Mouse (Mus musculus) ES-Bruce4 (cell line): ENCODE data around the gene Gli2. TPM values are rescaled to one million over a fixed set of nuclear protein-coding genes. Genes with fewer than 3 reads are reported as not detected.

Experiments
- H3K27ac ChIP-seq: 2 replicates; pipeline ENCODE4 v1.5.1; 2012; ENCODE audit warnings: low read length, inconsistent platforms; ENCODE audit not compliant: insufficient read depth
- H3K27me3 ChIP-seq: 2 replicates; pipeline ENCODE4 v1.6.1; 2012; ENCODE audit warnings: mild to moderate bottlenecking, low read length, inconsistent platforms; ENCODE audit not compliant: control insufficient read depth, poor library complexity, insufficient read depth, severe bottlenecking
- H3K36me3 ChIP-seq: 2 replicates; pipeline ENCODE4 v1.6.1; 2012; ENCODE audit warnings: inconsistent platforms, mild to moderate bottlenecking, low read length, moderate library complexity; ENCODE audit not compliant: control insufficient read depth, poor library complexity, insufficient read depth, severe bottlenecking
- H3K4me1 ChIP-seq: one replicate; pipeline ENCODE4 v1.8.1; 2011; ENCODE audit warnings: low read length; ENCODE audit not compliant: control insufficient read depth, insufficient read depth
- H3K4me3 ChIP-seq: 2 replicates; pipeline ENCODE4 v1.5.1; 2011; ENCODE audit warnings: low read depth, mild to moderate bottlenecking, low read length
- H3K9ac ChIP-seq: 2 replicates; pipeline ENCODE4 v1.6.1; 2012; ENCODE audit warnings: low read depth, mild to moderate bottlenecking, inconsistent platforms; ENCODE audit not compliant: poor library complexity, severe bottlenecking
- H3K9me3 ChIP-seq: replicated peaks from 2 replicates; pipeline ENCODE4 v1.6.1; 2012; ENCODE audit warnings: mild to moderate bottlenecking, low read length, inconsistent platforms; ENCODE audit not compliant: control insufficient read depth, poor library complexity, insufficient read depth, severe bottlenecking
- CTCF ChIP-seq: IDR thresholded peaks from one replicate; pipeline ENCODE4 v1.8.1; 2011; ENCODE audit warnings: low read depth, low read length
- EP300 ChIP-seq: IDR thresholded peaks from 2 replicates; pipeline ENCODE4 v1.6.1; 2011; ENCODE audit warnings: low read depth, low read length; ENCODE audit not compliant: insufficient read depth
- POLR2A ChIP-seq: IDR thresholded peaks from one replicate; pipeline ENCODE4 v1.8.1; 2011; ENCODE audit warnings: low read length; ENCODE audit not compliant: insufficient read depth
- polyA plus RNA-seq: library from polyadenylated mRNA; stranded (reverse); fragments of >200 nt; gene quantifications from 2 replicates; pipeline ENCODE4 v1.2.4, GENCODE M21; 2011; ENCODE audit warnings: low read depth; ENCODE audit not compliant: missing spikeins, insufficient read depth, insufficient read length

Gli2 gene
- polyA plus RNA-seq, 1 experiment = 10.9 TPM

DNA sequence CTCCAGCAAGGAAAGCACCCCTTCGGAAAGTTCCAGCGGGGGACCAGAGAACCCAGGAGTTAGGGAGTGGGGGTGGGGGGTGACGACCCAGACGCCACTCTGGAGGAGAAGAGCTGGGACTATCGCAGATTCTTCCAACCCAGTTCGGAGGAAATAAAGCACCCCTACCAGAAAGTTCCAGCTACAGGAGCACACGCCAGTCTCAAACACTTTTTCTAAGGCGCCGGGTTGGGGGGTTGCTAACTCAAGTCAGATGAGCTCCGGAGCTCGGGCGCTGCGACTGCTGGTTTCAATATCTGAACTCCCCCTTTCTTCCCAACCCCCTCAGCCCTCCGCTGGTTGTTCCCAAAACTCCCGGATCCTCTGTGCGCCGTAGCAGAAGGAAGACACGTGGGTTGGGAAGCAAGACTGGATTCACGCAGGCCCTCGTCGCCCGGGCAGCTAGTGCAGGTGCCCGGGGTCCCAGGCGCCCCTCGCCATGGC, 494 bp upstream of the Gli2 start:
- no peaks in the 10 kb centered on the region for H3K4me1 ChIP-seq
- H3K27me3 ChIP-seq = no peaks in the 10 kb centered on the region
- peak overlapping the region; percentile 78 for H3K9ac ChIP-seq
- no peaks in the 10 kb centered on the region for H3K36me3 ChIP-seq
- H3K9me3 ChIP-seq = no peaks in the 10 kb centered on the region
- H3K4me3 ChIP-seq = peak overlapping the region; percentile 80
- TF ChIP-seq CTCF = no peak
- TF ChIP-seq EP300 = no peak
- no peak for TF ChIP-seq POLR2A
- H3K27ac ChIP-seq = peak overlapping the region; percentile 16; the same call in 1 of the 2 replicates

DNA sequence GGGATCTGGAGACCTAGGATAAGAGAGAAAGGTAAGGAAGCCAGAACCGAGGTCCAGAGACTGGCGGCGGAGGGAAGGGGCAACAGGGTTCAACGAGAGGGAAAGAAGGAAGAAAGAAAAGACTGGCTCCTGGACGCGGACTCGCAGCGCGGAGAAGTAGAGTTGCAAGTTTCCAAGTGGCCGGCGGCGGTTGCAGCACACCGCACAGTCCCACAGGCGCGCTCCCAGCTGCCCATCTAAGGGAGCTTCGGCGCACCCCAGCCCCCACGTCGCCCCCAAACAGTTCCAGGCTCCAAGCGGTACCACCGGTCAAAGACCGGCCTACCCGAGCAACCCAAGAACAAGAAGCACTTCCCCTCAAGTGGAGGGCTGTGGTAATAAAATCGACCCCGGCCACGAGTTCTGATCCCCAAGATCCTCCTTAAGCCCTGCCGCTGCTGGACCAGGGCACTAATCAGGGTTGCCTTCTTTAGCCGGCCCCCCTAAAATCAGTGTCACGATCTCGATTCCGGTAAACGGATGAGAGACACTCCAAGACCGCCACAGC, 715 bp downstream of the Gli2 start:
- Histone ChIP-seq H3K36me3 (no peaks in the 10 kb centered on the region), H3K4me3 (peak overlapping the region; percentile 80), H3K9ac (peak overlapping the region; percentile 78), H3K9me3 (no peaks in the 10 kb centered on the region), H3K27me3 (no peaks in the 10 kb centered on the region), H3K27ac (no peak overlapping the region), H3K4me1 (no peaks in the 10 kb centered on the region)
- no peak for TF ChIP-seq POLR2A
- no peak for TF ChIP-seq EP300
- no peak for TF ChIP-seq CTCF

DNA sequence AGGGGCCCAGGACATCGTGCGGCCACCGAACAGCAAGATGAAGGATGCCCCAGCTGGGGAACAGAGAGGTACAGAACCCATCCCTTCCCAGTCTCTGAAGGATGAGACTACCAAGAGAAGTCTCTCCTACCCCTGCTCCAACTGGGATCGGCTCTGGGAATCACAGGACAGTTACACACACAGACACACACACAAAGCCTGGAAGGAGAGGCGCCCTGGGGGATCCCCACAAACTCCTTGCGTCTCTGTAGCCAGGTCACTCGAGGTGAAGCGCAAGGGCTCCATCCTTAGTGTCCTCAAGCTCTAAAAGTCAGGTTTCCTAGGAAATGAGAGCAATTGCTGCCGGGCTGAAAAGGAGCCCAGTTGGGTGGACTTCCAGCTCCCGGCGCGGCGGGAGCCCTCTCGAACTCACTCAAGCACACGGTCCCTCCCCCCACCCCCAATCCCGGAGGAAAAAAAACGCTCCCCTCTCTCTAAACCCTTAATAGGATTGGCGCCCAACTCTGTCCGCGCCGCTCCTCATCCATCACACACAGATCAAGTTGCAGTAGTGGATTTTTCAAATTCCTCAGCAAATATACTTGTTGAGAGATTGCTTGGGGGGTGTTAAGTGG, 1.4 kb downstream of the Gli2 start:
- H3K27ac ChIP-seq = no peak overlapping the region
- H3K4me3 ChIP-seq = peak overlapping the region; percentile 80
- H3K9me3 ChIP-seq = no peaks in the 10 kb centered on the region
- no peaks in the 10 kb centered on the region for H3K4me1 ChIP-seq
- no peaks in the 10 kb centered on the region for H3K36me3 ChIP-seq
- peak overlapping the region; percentile 78 for H3K9ac ChIP-seq
- H3K27me3 ChIP-seq = no peaks in the 10 kb centered on the region
- no peak for TF ChIP-seq EP300
- TF ChIP-seq CTCF = no peak
- no peak for TF ChIP-seq POLR2A

DNA sequence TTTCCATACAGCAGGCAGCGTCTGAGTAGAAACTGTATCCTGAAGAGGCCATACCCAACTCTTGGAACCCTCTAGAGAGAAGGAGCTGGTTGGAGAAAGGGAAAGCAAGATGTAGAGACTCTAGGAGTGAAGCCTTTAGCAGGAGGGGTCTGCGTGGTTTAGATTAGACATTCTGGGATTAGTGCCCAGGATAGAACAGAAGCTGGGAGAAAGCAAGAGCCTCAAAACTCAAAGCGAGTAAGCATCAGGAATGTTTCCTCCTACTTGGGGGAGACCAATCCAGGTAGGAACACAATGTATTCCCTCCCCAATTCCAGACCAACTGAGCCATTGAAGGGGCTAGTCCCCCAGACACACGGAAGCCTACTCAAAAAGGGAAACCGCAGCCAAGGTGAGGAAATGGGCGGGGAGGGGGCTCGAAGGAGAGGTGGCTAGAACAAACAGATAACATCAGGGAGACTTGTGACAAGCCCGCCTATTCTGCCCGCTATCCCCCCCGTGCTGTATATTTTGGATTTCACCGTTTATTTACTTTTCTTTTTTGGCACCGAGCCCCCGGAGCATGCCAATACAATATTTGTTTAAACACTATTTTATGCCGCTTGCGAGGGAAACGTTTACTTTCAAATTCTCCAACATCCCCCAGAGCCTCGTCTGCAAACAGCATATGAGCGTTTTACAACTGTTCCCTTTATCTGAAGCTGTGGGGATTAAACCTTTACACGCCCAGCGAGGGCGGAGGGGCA, 2.1 kb downstream of the Gli2 start:
- Histone ChIP-seq H3K36me3 (no peaks in the 10 kb centered on the region), H3K9ac (peak overlapping the region; percentile 78), H3K27me3 (no peaks in the 10 kb centered on the region), H3K27ac (no peak overlapping the region), H3K9me3 (no peaks in the 10 kb centered on the region), H3K4me3 (peak overlapping the region; percentile 80), H3K4me1 (no peaks in the 10 kb centered on the region)
- no peak for TF ChIP-seq CTCF
- no peak for TF ChIP-seq EP300
- no peak for TF ChIP-seq POLR2A

DNA sequence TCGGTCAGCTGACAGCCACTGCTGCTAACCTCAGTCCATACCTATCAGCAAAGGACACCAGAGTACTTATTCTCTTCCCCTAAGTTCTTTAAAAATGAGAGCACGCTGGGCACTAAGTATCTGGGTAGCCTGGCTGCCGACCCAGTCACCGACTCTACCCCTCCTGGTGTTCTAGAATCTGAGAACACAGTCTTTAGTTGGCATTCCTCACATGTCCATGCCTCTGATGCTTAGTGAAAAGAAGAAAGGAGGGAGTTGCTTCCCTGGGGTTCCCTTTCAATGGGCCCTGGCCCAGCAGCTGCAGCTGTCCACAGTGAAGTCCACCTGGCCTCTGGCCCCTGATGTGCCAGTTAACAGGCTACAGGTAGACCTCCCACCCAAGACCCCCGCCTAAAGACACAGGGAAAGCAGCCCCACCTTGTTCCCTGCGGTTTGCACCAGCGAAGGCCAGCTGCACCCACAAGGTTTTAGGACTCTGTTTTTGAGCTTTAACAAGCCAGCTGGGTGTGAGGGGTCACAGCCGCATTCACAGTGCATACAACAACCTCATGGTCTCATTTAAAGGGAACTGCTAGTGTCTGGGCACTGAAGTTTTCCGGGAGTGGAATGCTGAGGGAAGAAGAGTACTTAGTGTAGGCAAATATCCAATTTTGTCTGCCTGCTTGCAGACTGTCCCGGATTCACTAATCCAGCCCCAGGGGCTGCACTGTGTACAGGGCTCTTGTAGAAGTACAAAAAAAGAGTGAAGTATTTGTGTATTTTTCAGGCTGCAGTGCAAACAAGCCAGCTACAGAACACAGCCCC, 3.4 kb downstream of the Gli2 start:
- Histone ChIP-seq H3K9ac (no peak overlapping the region), H3K27me3 (no peaks in the 10 kb centered on the region), H3K27ac (no peak overlapping the region), H3K4me3 (no peak overlapping the region), H3K36me3 (no peaks in the 10 kb centered on the region), H3K9me3 (no peaks in the 10 kb centered on the region), H3K4me1 (no peaks in the 10 kb centered on the region)
- TF ChIP-seq POLR2A = no peak
- TF ChIP-seq CTCF = no peak
- no peak for TF ChIP-seq EP300
